Mouse (Mus musculus): ENCODE measurements around the gene Gm1123. TPM values are rescaled to one million over a fixed set of nuclear protein-coding genes. Genes with fewer than 3 reads are reported as not detected.

Gene Gm1123
- polyA plus RNA-seq, 1 experiment from 2014 or later, result 2.8 TPM

- H3K4me2 ChIP-seq (ENCODE audit: low read length), result no peak overlapping the region
- H3K4me3 ChIP-seq (ENCODE audit: low read depth, low read length), result no peak overlapping the region
- no peaks in the 10 kb centered on the region for H3K36me3 ChIP-seq (ENCODE audit: control insufficient read depth, insufficient read depth, low read length)
- H3K9me3 ChIP-seq (ENCODE audit: control insufficient read depth, low read length), result no peaks in the 10 kb centered on the region
- WGBS, result 58% methylated on average over 5 of the region's 5 CpGs
- ATAC-seq (replicated peaks; ENCODE audit: low FRiP score, low TSS enrichment, low read depth) (no peak), DNase-seq (ENCODE audit: low spot score) (no peak)
- no peaks in the 10 kb centered on the region for H3K4me1 ChIP-seq (replicated peaks; ENCODE audit: control insufficient read depth, insufficient read depth, low read length)
- no peaks in the 10 kb centered on the region for H3K27me3 ChIP-seq (replicated peaks; ENCODE audit: control insufficient read depth, insufficient read depth, low read length)
- H3K27ac ChIP-seq (ENCODE audit: low read depth), result no peak overlapping the region
- no peak overlapping the region for H3K9ac ChIP-seq (ENCODE audit: low read length)
These were observed 14.3 kb downstream of the Gm1123 start for GRCm38 (mm10) chr9:99021166-99021565.

- H3K27ac ChIP-seq (ENCODE audit: low read depth), result no peak overlapping the region
- H3K4me1 ChIP-seq (replicated peaks; ENCODE audit: control insufficient read depth, insufficient read depth, low read length), result no peaks in the 10 kb centered on the region
- no peaks in the 10 kb centered on the region for H3K27me3 ChIP-seq (replicated peaks; ENCODE audit: control insufficient read depth, insufficient read depth, low read length)
- DNase-seq (ENCODE audit: low spot score) (no peak), ATAC-seq (replicated peaks; ENCODE audit: low FRiP score, low TSS enrichment, low read depth) (no peak)
- no peak overlapping the region for H3K9ac ChIP-seq (ENCODE audit: low read length)
- 75% methylated on average over 6 of the region's 6 CpGs for WGBS
- H3K36me3 ChIP-seq (ENCODE audit: control insufficient read depth, insufficient read depth, low read length), result no peaks in the 10 kb centered on the region
- H3K9me3 ChIP-seq (ENCODE audit: control insufficient read depth, low read length), result no peaks in the 10 kb centered on the region
- no peak overlapping the region for H3K4me3 ChIP-seq (ENCODE audit: low read depth, low read length)
- no peak overlapping the region for H3K4me2 ChIP-seq (ENCODE audit: low read length)
These were observed 17.8 kb downstream of the Gm1123 start for GRCm38 (mm10) chr9:99017679-99018078.

GRCm38 (mm10) chr9:99016759-99017158 is 18.8 kb downstream of the Gm1123 start:
- no peaks in the 10 kb centered on the region for H3K9me3 ChIP-seq (ENCODE audit: control insufficient read depth, low read length)
- WGBS, result 47% methylated on average over 3 of the region's 3 CpGs
- no peak for DNase-seq (ENCODE audit: low spot score)
- no peaks in the 10 kb centered on the region for H3K36me3 ChIP-seq (ENCODE audit: control insufficient read depth, insufficient read depth, low read length)
- no peak for ATAC-seq (replicated peaks; ENCODE audit: low FRiP score, low TSS enrichment, low read depth)
- H3K9ac ChIP-seq (ENCODE audit: low read length), result no peak overlapping the region
- no peaks in the 10 kb centered on the region for H3K27me3 ChIP-seq (replicated peaks; ENCODE audit: control insufficient read depth, insufficient read depth, low read length)
- no peak overlapping the region for H3K27ac ChIP-seq (ENCODE audit: low read depth)
- H3K4me1 ChIP-seq (replicated peaks; ENCODE audit: control insufficient read depth, insufficient read depth, low read length), result no peaks in the 10 kb centered on the region
- no peak overlapping the region for H3K4me2 ChIP-seq (ENCODE audit: low read length)
- H3K4me3 ChIP-seq (ENCODE audit: low read depth, low read length), result no peak overlapping the region

GRCm38 (mm10) chr9:99016301-99016700 is 19.2 kb downstream of the Gm1123 start:
- H3K9me3 ChIP-seq (ENCODE audit: control insufficient read depth, low read length), result no peaks in the 10 kb centered on the region
- no peak overlapping the region for H3K27ac ChIP-seq (ENCODE audit: low read depth)
- no peak overlapping the region for H3K9ac ChIP-seq (ENCODE audit: low read length)
- no peaks in the 10 kb centered on the region for H3K4me1 ChIP-seq (replicated peaks; ENCODE audit: control insufficient read depth, insufficient read depth, low read length)
- H3K4me3 ChIP-seq (ENCODE audit: low read depth, low read length), result no peak overlapping the region
- WGBS, result 71% methylated on average over 3 of the region's 3 CpGs
- H3K4me2 ChIP-seq (ENCODE audit: low read length), result no peak overlapping the region
- ATAC-seq (replicated peaks; ENCODE audit: low FRiP score, low TSS enrichment, low read depth) (no peak), DNase-seq (ENCODE audit: low spot score) (no peak)
- no peaks in the 10 kb centered on the region for H3K27me3 ChIP-seq (replicated peaks; ENCODE audit: control insufficient read depth, insufficient read depth, low read length)
- no peaks in the 10 kb centered on the region for H3K36me3 ChIP-seq (ENCODE audit: control insufficient read depth, insufficient read depth, low read length)

- no peak overlapping the region for H3K27ac ChIP-seq (ENCODE audit: low read depth)
- no peak overlapping the region for H3K4me2 ChIP-seq (ENCODE audit: low read length)
- H3K4me1 ChIP-seq (replicated peaks; ENCODE audit: control insufficient read depth, insufficient read depth, low read length), result no peaks in the 10 kb centered on the region
- 0 out of 2 replicates have a peak, but pooled peaks cover 3% of the 10 kb centered on the region for H3K9me3 ChIP-seq (ENCODE audit: control insufficient read depth, low read length)
- no peak for ATAC-seq (replicated peaks; ENCODE audit: low FRiP score, low TSS enrichment, low read depth)
- 74% methylated on average over 3 of the region's 3 CpGs for WGBS
- H3K27me3 ChIP-seq (replicated peaks; ENCODE audit: control insufficient read depth, insufficient read depth, low read length), result no peaks in the 10 kb centered on the region
- H3K36me3 ChIP-seq (ENCODE audit: control insufficient read depth, insufficient read depth, low read length), result no peaks in the 10 kb centered on the region
- H3K4me3 ChIP-seq (ENCODE audit: low read depth, low read length), result no peak overlapping the region
- no peak for DNase-seq (ENCODE audit: low spot score)
- no peak overlapping the region for H3K9ac ChIP-seq (ENCODE audit: low read length)
These were observed 25.7 kb downstream of the Gm1123 start for GRCm38 (mm10) chr9:99009898-99010199.

GRCm38 (mm10) chr9:99009069-99009897 is 26.2 kb downstream of the Gm1123 start:
- H3K9ac ChIP-seq (ENCODE audit: low read length), result no peak overlapping the region
- WGBS, result 62% methylated on average over 12 of the region's 12 CpGs
- DNase-seq (ENCODE audit: low spot score), result no peak

GRCm38 (mm10) chr9:99001326-99001725 is 34.2 kb downstream of the Gm1123 start:
- Histone ChIP-seq H3K4me1 (replicated peaks; ENCODE audit: control insufficient read depth, insufficient read depth, low read length) (no peaks in the 10 kb centered on the region), H3K4me3 (ENCODE audit: low read depth, low read length) (no peak overlapping the region), H3K36me3 (ENCODE audit: control insufficient read depth, insufficient read depth, low read length) (peaks cover 27% of the 10 kb centered on the region; the same call in 1 of the 2 replicates), H3K9ac (ENCODE audit: low read length) (no peak overlapping the region), H3K9me3 (ENCODE audit: control insufficient read depth, low read length) (0 out of 2 replicates have a peak, but pooled peaks cover 3% of the 10 kb centered on the region), H3K27ac (ENCODE audit: low read depth) (no peak overlapping the region), H3K27me3 (replicated peaks; ENCODE audit: control insufficient read depth, insufficient read depth, low read length) (no peaks in the 10 kb centered on the region), H3K4me2 (ENCODE audit: low read length) (no peak overlapping the region)
- DNase-seq (ENCODE audit: low spot score) (no peak), ATAC-seq (replicated peaks; ENCODE audit: low FRiP score, low TSS enrichment, low read depth) (no peak)
- 96% methylated on average over 6 of the region's 6 CpGs for WGBS

More at GRCm38 (mm10) chr9:99009069-99009897, 26.2 kb downstream of the Gm1123 start:
- H3K4me3 ChIP-seq (ENCODE audit: low read depth, low read length), result no peak overlapping the region
- no peaks in the 10 kb centered on the region for H3K36me3 ChIP-seq (ENCODE audit: control insufficient read depth, insufficient read depth, low read length)
- no peak for ATAC-seq (replicated peaks; ENCODE audit: low FRiP score, low TSS enrichment, low read depth)
- H3K4me2 ChIP-seq (ENCODE audit: low read length), result no peak overlapping the region
- no peaks in the 10 kb centered on the region for H3K4me1 ChIP-seq (replicated peaks; ENCODE audit: control insufficient read depth, insufficient read depth, low read length)
- no peaks in the 10 kb centered on the region for H3K27me3 ChIP-seq (replicated peaks; ENCODE audit: control insufficient read depth, insufficient read depth, low read length)
- 0 out of 2 replicates have a peak, but pooled peaks cover 3% of the 10 kb centered on the region for H3K9me3 ChIP-seq (ENCODE audit: control insufficient read depth, low read length)
- H3K27ac ChIP-seq (ENCODE audit: low read depth), result no peak overlapping the region

- 0 out of 2 replicates have a peak, but pooled peaks cover under 1% of the 10 kb centered on the region for H3K9me3 ChIP-seq (ENCODE audit: control insufficient read depth, low read length)
- no peak overlapping the region for H3K4me3 ChIP-seq (ENCODE audit: low read depth, low read length)
- peaks cover 30% of the 10 kb centered on the region; the same call in 1 of the 2 replicates for H3K36me3 ChIP-seq (ENCODE audit: control insufficient read depth, insufficient read depth, low read length)
- no peak overlapping the region for H3K27ac ChIP-seq (ENCODE audit: low read depth)
- H3K27me3 ChIP-seq (replicated peaks; ENCODE audit: control insufficient read depth, insufficient read depth, low read length), result no peaks in the 10 kb centered on the region
- no peak overlapping the region for H3K4me2 ChIP-seq (ENCODE audit: low read length)
- ATAC-seq (replicated peaks; ENCODE audit: low FRiP score, low TSS enrichment, low read depth) (no peak), DNase-seq (ENCODE audit: low spot score) (no peak)
- no peak overlapping the region for H3K9ac ChIP-seq (ENCODE audit: low read length)
- H3K4me1 ChIP-seq (replicated peaks; ENCODE audit: control insufficient read depth, insufficient read depth, low read length), result no peaks in the 10 kb centered on the region
- WGBS, result 78% methylated on average over 9 of the region's 9 CpGs
These were observed 35.6 kb downstream of the Gm1123 start for GRCm38 (mm10) chr9:98999881-99000339.

- ATAC-seq (replicated peaks; ENCODE audit: low FRiP score, low TSS enrichment, low read depth), result no peak
- 86% methylated on average over 4 of the region's 4 CpGs for WGBS
- Histone ChIP-seq H3K27me3 (replicated peaks; ENCODE audit: control insufficient read depth, insufficient read depth, low read length) (no peaks in the 10 kb centered on the region), H3K4me2 (ENCODE audit: low read length) (no peak overlapping the region), H3K36me3 (ENCODE audit: control insufficient read depth, insufficient read depth, low read length) (peaks cover 23% of the 10 kb centered on the region), H3K4me3 (ENCODE audit: low read depth, low read length) (no peak overlapping the region), H3K4me1 (replicated peaks; ENCODE audit: control insufficient read depth, insufficient read depth, low read length) (no peaks in the 10 kb centered on the region), H3K9me3 (ENCODE audit: control insufficient read depth, low read length) (no peaks in the 10 kb centered on the region), H3K9ac (ENCODE audit: low read length) (no peak overlapping the region), H3K27ac (ENCODE audit: low read depth) (no peak overlapping the region)
- no peak for DNase-seq (ENCODE audit: low spot score)
These were observed 41.4 kb downstream of the Gm1123 start for GRCm38 (mm10) chr9:98994103-98994502.
